Mouse (Mus musculus): ENCODE results near the gene Gm38655.

DNA sequence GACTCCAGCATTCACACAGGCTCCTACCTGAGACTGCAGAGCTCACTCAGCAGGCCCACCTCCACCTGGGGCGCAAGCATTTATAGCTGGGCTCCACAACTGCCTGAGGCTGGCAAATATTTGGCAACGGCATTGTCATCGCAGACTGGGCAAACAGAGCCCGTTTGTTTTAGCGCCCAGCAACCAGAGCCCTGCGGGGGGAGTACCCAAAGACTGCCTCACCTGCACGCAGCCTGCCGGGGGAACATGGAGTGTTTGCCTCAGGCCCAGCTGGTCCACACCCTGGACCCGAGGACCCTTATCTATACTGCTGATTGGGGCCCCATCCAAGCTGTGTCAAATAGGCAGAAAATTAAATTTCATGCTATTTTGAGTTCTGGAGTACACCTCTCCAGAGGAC lies at the start of gene Gm38655:
- TF ChIP-seq MAX (IDR thresholded peaks at IDR 0.05; ENCODE audit: low read depth) (no peak), POLR2A (IDR thresholded peaks at IDR 0.05; ENCODE audit: insufficient read length, low read depth) (no peak), MYOD1 (IDR thresholded peaks at IDR 0.05; ENCODE audit: control insufficient read depth in 1 of 3, insufficient read length in 2 of 3, low read depth in 2 of 3) (no peak), POLR2AphosphoS2 (IDR thresholded peaks at IDR 0.05; ENCODE audit: insufficient read length, low read depth) (no peak), E2F4 (IDR thresholded peaks at IDR 0.05; ENCODE audit: insufficient read depth) (no peak), USF1 (IDR thresholded peaks at IDR 0.05; ENCODE audit: low read depth) (no peak), MYOG (IDR thresholded peaks at IDR 0.05; ENCODE audit: control insufficient read depth in 1 of 3, insufficient read depth in 1 of 3, insufficient read length in 2 of 3, low read depth in 2 of 3) (no peak), TCF12 (IDR thresholded peaks at IDR 0.05; ENCODE audit: insufficient read depth, poor library complexity, severe bottlenecking) (no peak), CEBPB (IDR thresholded peaks at IDR 0.05; ENCODE audit: insufficient read depth, poor library complexity, severe bottlenecking) (no peak), TCF3 (IDR thresholded peaks at IDR 0.05; ENCODE audit: insufficient read length, low read depth) (no peak), REST (IDR thresholded peaks at IDR 0.05; ENCODE audit: insufficient read depth, insufficient read length) (no peak), SRF (IDR thresholded peaks at IDR 0.05; ENCODE audit: control insufficient read depth, insufficient read length, low read depth) (no peak)
